Mouse (Mus musculus) embryo, embryonic 10 days (tissue): ENCODE data around the gene Bfsp1.

ENCODE experiments used
- DNase-seq: peaks from one replicate; pipeline ENCODE4 v3.0.0-alpha.2; 2015; ENCODE audit warnings: low spot score

Bfsp1 gene

DNA sequence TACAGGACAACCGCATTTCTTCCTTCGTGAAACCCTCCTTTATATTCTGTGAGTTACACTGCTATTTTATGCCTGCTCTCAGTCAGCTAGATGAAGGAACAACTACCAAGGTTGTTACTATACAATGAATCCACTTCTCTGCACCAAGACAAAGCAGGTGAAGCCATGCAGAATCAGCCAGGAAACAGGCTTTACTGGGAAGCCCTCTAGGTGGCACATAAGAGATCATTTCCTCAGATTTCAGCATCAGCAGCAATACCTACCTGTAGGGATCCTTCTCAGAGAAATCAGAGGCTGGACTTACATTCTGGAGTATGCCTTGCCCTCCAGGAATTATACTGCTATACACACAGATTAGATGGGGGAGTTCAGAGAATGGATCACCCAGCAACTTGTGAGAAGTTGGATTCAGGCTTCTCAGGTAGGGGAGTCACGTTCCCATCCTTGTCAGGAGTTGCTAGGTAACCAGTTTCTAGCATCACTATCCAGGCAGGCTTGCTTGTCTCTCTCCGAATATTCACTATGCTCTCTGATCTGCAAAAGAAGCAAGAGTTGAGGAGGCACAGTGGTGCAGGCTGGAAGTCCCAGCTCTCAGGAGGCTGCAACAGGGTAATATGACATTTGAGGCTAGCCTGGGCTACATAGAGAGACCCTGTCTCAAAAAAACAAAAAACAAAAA, 66.5 kb downstream of the Bfsp1 start:
- no peak for DNase-seq

DNA sequence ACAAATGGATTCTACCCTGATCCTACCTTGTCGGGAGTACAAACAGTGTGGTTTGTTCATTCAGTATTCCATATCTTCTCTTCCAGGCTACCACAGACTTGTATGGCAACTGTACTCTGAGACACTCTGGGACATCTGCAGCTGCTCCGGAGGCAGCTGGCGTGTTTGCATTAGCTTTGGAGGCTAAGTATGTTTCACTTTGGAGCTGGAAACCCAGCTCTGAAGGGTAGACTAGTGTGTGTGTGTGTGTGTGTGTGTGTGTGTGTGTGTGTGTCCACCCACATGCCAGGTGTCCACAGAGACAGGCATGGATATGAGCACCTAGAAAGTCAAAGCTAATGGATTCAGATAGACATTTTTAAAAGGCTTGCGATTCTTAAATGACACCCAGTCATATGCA, 67.1 kb downstream of the Bfsp1 start:
- no peak for DNase-seq

- no peak for DNase-seq
Observed at GRCm38 (mm10) chr2:143789911-143790310, 73.1 kb downstream of the Bfsp1 start.

DNA sequence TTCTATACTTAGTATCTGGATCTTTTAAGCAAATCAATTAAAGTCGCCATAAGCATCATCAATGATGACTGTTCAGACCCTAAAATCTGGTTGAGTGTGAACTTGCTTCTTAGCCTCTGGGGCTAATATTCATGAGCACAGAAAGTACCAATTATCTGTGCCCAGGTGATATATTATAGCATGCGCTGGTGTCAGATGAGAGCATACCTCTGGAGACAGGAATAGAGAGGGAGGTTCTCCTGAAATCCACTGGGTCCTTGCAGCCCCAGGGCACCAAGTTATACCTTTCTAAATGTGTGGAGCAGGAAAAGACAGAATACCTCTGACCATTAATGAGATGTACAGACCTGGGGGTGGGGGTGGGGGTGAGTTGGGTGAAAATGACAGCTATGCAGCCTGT, 82.7 kb downstream of the Bfsp1 start:
- DNase-seq = no peak
